Comparison of ENCODE assay signal across 8 mouse cellular contexts in the genomic region with DNA sequence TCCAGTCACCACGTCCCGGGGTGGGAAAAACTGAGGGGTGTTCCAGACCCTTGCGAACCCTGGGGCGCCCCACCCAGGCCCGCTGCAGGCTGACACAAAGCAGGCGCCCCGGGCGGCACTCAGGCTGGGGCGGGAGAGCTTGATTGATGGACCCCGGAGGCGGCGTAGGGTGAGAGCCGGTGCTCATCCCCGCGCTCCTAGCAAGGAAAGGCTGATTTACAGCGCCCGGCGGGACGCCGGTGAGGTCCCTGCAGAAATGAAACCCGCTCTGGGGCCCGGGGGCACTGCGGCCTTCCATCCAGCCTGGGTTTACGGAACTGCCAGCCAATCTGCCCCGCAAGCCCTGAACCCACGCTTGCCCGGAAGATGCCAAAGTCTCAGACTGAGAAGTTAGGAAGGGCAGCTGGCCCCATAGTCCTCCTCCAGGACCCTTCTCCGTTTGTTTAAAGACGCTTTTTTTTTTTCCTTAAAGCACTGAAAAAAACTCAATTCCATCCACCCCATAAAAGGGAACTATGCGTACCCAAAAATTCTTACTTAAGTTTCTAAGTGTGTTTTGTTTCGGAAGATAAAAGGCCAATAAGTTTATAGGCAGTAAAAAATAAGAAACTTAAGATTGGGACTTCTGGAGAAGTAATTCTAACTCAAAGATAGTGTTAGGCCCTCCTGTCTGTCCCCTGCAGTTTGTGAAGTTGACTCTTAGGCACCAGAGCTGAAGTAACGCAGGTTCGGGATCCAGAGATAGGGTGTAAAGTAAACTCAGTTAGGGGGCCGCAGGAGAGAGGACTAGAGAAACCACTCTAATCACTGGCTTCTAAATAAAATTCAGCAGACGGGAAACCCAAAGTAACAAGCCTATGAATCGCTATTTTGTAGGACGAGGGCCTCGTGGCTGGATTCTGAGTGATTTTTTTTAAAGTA.
DNase-seq lines count a peak whose midpoint lies in the region; ATAC-seq and TF ChIP-seq lines count a peak whose summit lies in the region.

No protein-coding gene starts in this region.

- peak overlapping the region; percentile 48 for H3K27ac ChIP-seq in forebrain, embryonic 13.5 days
- peak overlapping the region; percentile 62 for H3K27ac ChIP-seq in hindbrain, embryonic 15.5 days (replicated peaks)
- peak overlapping the region; percentile 83 for H3K27ac ChIP-seq in liver, postnatal 0 days (ENCODE audit: low read depth)

- ATAC-seq in forebrain, embryonic 13.5 days: peak; percentile 26
- ATAC-seq in hindbrain, embryonic 15.5 days (ENCODE audit: low FRiP score, low read depth): 0 out of 2 replicates have a peak, but pooled peaks have one; percentile 24
- ATAC-seq in liver, postnatal 0 days: no peak
- no peak for ATAC-seq in activated CD4-positive, CD25-positive, alpha-beta regulatory T cell, adult 4 months

- no peak for TF ChIP-seq CTCF in liver, postnatal 0 days (IDR thresholded peaks at IDR 0.05; ENCODE audit: low read depth)

- peak overlapping the region; percentile 60 for H3K9ac ChIP-seq in forebrain, embryonic 13.5 days
- peak overlapping the region; percentile 51 for H3K9ac ChIP-seq in hindbrain, embryonic 15.5 days
- peak overlapping the region; percentile 46 for H3K9ac ChIP-seq in liver, postnatal 0 days (replicated peaks)

- H3K4me1 ChIP-seq in forebrain, embryonic 13.5 days: peaks cover 42% of the 10 kb centered on the region
- peaks cover 13% of the 10 kb centered on the region for H3K4me1 ChIP-seq in hindbrain, embryonic 15.5 days (replicated peaks)
- peaks cover 11% of the 10 kb centered on the region; the same call in 1 of the 2 replicates for H3K4me1 ChIP-seq in liver, postnatal 0 days (ENCODE audit: insufficient read depth)

- peak overlapping the region; percentile 34 for H3K4me3 ChIP-seq in forebrain, embryonic 13.5 days
- peak overlapping the region; percentile 32 for H3K4me3 ChIP-seq in hindbrain, embryonic 15.5 days
- peak overlapping the region; percentile 28 for H3K4me3 ChIP-seq in liver, postnatal 0 days (ENCODE audit: low read depth, low read length)

- no peaks in the 10 kb centered on the region for H3K36me3 ChIP-seq in forebrain, embryonic 13.5 days (ENCODE audit: poor library complexity, severe bottlenecking)
- H3K36me3 ChIP-seq in hindbrain, embryonic 15.5 days: no peaks in the 10 kb centered on the region
- H3K36me3 ChIP-seq in liver, postnatal 0 days (replicated peaks; ENCODE audit: insufficient read depth, low read length): no peaks in the 10 kb centered on the region

- WGBS in forebrain, embryonic 13.5 days: 10% methylated on average over 38 of the region's 38 CpGs
- 7% methylated on average over 38 of the region's 38 CpGs for WGBS in hindbrain, embryonic 15.5 days
- 11% methylated on average over 38 of the region's 38 CpGs for WGBS in liver, postnatal 0 days (ENCODE audit: insufficient replicate concordance)

- no peaks in the 10 kb centered on the region for H3K9me3 ChIP-seq in forebrain, embryonic 13.5 days (replicated peaks)
- H3K9me3 ChIP-seq in hindbrain, embryonic 15.5 days: no peaks in the 10 kb centered on the region
- H3K9me3 ChIP-seq in liver, postnatal 0 days (ENCODE audit: low read length): no peaks in the 10 kb centered on the region

- TF ChIP-seq EP300 in liver, postnatal 0 days (IDR thresholded peaks at IDR 0.05; ENCODE audit: low read depth): no peak

- peak; percentile 58 to 60 for DNase-seq in spleen, postnatal 10 days (ENCODE audit: low spot score in 2 of 2)
- DNase-seq in spleen, adult 18-20 months: no peak
- DNase-seq in liver, postnatal 0 days: peak; percentile 46
- peak; percentile 49 for DNase-seq in retina, embryonic 14.5 days (ENCODE audit: low spot score)
- DNase-seq in frontal cortex, postnatal 10 days (ENCODE audit: low spot score in 2 of 2): no peak

- H3K27me3 ChIP-seq in forebrain, embryonic 13.5 days: peaks cover 39% of the 10 kb centered on the region
- peaks cover 18% of the 10 kb centered on the region for H3K27me3 ChIP-seq in hindbrain, embryonic 15.5 days
- H3K27me3 ChIP-seq in liver, postnatal 0 days (ENCODE audit: insufficient read depth, low read length): peaks cover 43% of the 10 kb centered on the region

- H3K4me2 ChIP-seq in forebrain, embryonic 13.5 days: peak overlapping the region; percentile 66
- H3K4me2 ChIP-seq in hindbrain, embryonic 15.5 days: peak overlapping the region; percentile 63
- peak overlapping the region; percentile 63 for H3K4me2 ChIP-seq in liver, postnatal 0 days (ENCODE audit: low read depth, low read length)

Comparison
In these comparisons a context has a peak if more than half of its experiments do, and no peak if none do; other contexts are left out.
1. DNase-seq: peak in spleen, postnatal 10 days (2 of 2), liver, postnatal 0 days (single experiment) and retina, embryonic 14.5 days (single experiment); none in spleen, adult 18-20 months (0 of 2) and frontal cortex, postnatal 10 days (0 of 2).
2. ATAC-seq: peak in forebrain, embryonic 13.5 days (single experiment) and hindbrain, embryonic 15.5 days (single experiment); none in liver, postnatal 0 days (single experiment) and activated CD4-positive, CD25-positive, alpha-beta regulatory T cell, adult 4 months (single experiment).
3. Peak in every context shown above with its lines, with median percentiles within 50 percentile points of each other: H3K27ac ChIP-seq, H3K4me2 ChIP-seq, H3K4me3 ChIP-seq and H3K9ac ChIP-seq.